Mouse (Mus musculus): ENCODE measurements around the gene Ankrd44. TPM values are rescaled to one million over a fixed set of nuclear protein-coding genes. Genes with fewer than 3 reads are reported as not detected.
"Not testable (repeated sequence)": the region's sequence is repeated elsewhere in the genome, so short reads cannot be mapped to it uniquely, and the experiment has no call there.

The Ankrd44 gene
- total RNA-seq, 1 experiment, result 10.2 TPM

DNA sequence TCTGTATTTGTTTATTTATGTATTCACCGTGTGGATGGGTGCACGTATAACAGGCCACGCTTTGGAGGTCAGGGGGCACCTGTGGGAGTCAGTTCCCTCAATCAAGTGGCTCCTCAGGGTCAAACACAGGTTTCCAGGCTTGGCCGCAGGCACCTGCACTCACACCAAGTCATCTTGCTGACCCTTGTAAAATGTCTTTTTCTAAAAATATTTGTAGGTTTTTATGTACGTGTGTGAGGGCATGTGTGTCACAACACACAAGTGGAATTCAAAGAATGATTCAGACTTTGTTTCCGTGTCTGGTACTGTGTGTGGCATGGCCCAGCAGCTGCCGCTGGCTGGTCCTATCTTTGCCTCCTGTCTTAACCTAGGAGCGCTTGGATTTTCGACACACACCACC is 35.5 kb upstream of the Ankrd44 start:
- Histone ChIP-seq H3K4me1 (ENCODE audit: control insufficient read depth in 2 of 2, insufficient read depth in 2 of 2, low read length in 2 of 2, poor library complexity in 1 of 2) (no peaks in the 10 kb centered on the region), H3K27ac (ENCODE audit: insufficient read depth, low read depth, low read length, poor library complexity, severe bottlenecking) (no peak overlapping the region), H3K9me3 (ENCODE audit: control insufficient read depth, insufficient read depth, low read depth, low read length) (no peaks in the 10 kb centered on the region), H3K4me3 (ENCODE audit: insufficient read depth in 1 of 2, low read depth in 1 of 2, low read length in 2 of 2, poor library complexity in 1 of 2, severe bottlenecking in 1 of 2) (no peak overlapping the region), H3K36me3 (ENCODE audit: control insufficient read depth, insufficient read depth, low read length, poor library complexity, severe bottlenecking) (no peaks in the 10 kb centered on the region), H3K9ac (ENCODE audit: insufficient read depth, low read depth, low read length, poor library complexity, severe bottlenecking) (no peak overlapping the region)
- DNase-seq (ENCODE audit: low read depth, low spot score), result no peak
- TF ChIP-seq ZNF384 (IDR thresholded peaks at IDR 0.05; ENCODE audit: low read depth, low read length), result no peak
- TF ChIP-seq ZC3H11A (IDR thresholded peaks at IDR 0.05; ENCODE audit: borderline replicate concordance, low read depth, low read length), result no peak
- no peak for TF ChIP-seq MAFK (IDR thresholded peaks at IDR 0.05; ENCODE audit: insufficient read depth, low read depth, low read length)
- TF ChIP-seq CHD2 (IDR thresholded peaks at IDR 0.05; ENCODE audit: low read depth, low read length), result no peak
- TF ChIP-seq HCFC1 (IDR thresholded peaks at IDR 0.05; ENCODE audit: borderline replicate concordance, insufficient read depth, low read length), result no peak
- in situ Hi-C loops (cut with MboI; ENCODE audit: low sequenced_read_pairs in 2 of 2, unreplicated experiment in 2 of 2), result loop anchor here in 1 of 2 experiments (25.0 kb wide), 1 partner anchor 299 kb away; no protein-coding TSS in a partner anchor

DNA sequence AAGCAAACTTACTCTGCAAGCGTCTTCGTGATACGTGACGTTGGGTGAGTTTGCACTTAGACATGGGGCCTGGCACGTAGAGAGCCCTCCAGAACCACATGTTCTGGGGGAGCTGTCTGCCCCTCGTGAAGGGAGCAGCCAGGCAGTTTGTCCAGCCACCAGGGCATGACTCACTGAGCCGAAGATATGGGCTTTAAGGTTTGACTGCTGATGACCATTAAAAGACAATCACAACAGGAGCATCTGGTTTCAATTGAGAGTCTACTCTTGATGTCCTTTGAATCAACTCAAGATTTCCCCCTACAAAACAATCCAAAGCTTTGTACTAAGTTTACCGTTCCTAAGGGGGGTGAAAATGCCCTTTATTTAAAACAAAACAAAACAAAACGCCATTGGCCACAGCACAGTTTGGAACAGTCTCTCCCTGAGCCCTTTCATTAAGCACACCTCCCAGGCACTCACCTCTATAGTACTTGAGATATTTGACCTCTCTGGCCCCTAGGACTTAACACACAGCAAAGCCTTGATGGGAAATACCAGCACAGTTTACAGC is 34.5 kb upstream of the Ankrd44 start:
- H3K27ac ChIP-seq (ENCODE audit: insufficient read depth, low read depth, low read length, poor library complexity, severe bottlenecking), result no peak overlapping the region

DNA sequence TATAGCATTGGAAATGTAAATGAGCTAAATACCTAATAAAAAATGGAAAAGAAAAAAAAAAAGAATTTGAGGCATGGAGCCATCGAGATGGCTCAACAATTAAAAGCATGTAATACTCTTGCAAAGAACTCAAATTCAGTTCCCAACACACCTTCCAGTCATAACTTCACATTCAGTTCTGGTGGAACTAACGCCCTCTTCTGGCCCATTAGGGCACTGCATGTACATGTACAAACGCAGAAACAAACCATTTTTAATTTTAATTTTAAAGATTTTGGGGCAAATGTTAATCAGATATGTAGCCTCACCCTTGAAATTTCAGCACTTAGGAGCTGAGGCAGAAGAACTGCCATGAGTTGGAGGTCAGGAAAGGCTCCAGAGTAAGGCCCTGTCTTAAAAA is 32.3 kb upstream of the Ankrd44 start:
- Histone ChIP-seq H3K36me3 (ENCODE audit: control insufficient read depth, insufficient read depth, low read length, poor library complexity, severe bottlenecking) (no peaks in the 10 kb centered on the region), H3K9ac (ENCODE audit: insufficient read depth, low read depth, low read length, poor library complexity, severe bottlenecking) (no peak overlapping the region), H3K9me3 (ENCODE audit: control insufficient read depth, insufficient read depth, low read depth, low read length) (no peaks in the 10 kb centered on the region), H3K4me3 (ENCODE audit: insufficient read depth in 1 of 2, low read depth in 1 of 2, low read length in 2 of 2, poor library complexity in 1 of 2, severe bottlenecking in 1 of 2) (no peak overlapping the region), H3K4me1 (ENCODE audit: control insufficient read depth in 2 of 2, insufficient read depth in 2 of 2, low read length in 2 of 2, poor library complexity in 1 of 2) (no peaks in the 10 kb centered on the region), H3K27ac (ENCODE audit: insufficient read depth, low read depth, low read length, poor library complexity, severe bottlenecking) (no peak overlapping the region)
- no peak for DNase-seq (ENCODE audit: low read depth, low spot score)
- in situ Hi-C loops (cut with MboI; ENCODE audit: low sequenced_read_pairs in 2 of 2, unreplicated experiment in 2 of 2), result loop anchor here in 1 of 2 experiments (25.0 kb wide), 1 partner anchor 296 kb away; no protein-coding TSS in a partner anchor
- TF ChIP-seq ZC3H11A (IDR thresholded peaks at IDR 0.05; ENCODE audit: borderline replicate concordance, low read depth, low read length) (peak; percentile 64), ZNF384 (IDR thresholded peaks at IDR 0.05; ENCODE audit: low read depth, low read length) (no peak)

More for the DNA sequence above, 34.5 kb upstream of the Ankrd44 start:
- Histone ChIP-seq H3K9me3 (ENCODE audit: control insufficient read depth, insufficient read depth, low read depth, low read length) (no peaks in the 10 kb centered on the region), H3K36me3 (ENCODE audit: control insufficient read depth, insufficient read depth, low read length, poor library complexity, severe bottlenecking) (no peaks in the 10 kb centered on the region), H3K4me1 (ENCODE audit: control insufficient read depth in 2 of 2, insufficient read depth in 2 of 2, low read length in 2 of 2, poor library complexity in 1 of 2) (no peaks in the 10 kb centered on the region), H3K9ac (ENCODE audit: insufficient read depth, low read depth, low read length, poor library complexity, severe bottlenecking) (no peak overlapping the region), H3K4me3 (ENCODE audit: insufficient read depth in 1 of 2, low read depth in 1 of 2, low read length in 2 of 2, poor library complexity in 1 of 2, severe bottlenecking in 1 of 2) (no peak overlapping the region)
- TF ChIP-seq CHD2 (IDR thresholded peaks at IDR 0.05; ENCODE audit: low read depth, low read length) (no peak), ZNF384 (IDR thresholded peaks at IDR 0.05; ENCODE audit: low read depth, low read length) (no peak), HCFC1 (IDR thresholded peaks at IDR 0.05; ENCODE audit: borderline replicate concordance, insufficient read depth, low read length) (no peak), ZC3H11A (IDR thresholded peaks at IDR 0.05; ENCODE audit: borderline replicate concordance, low read depth, low read length) (no peak), MAFK (IDR thresholded peaks at IDR 0.05; ENCODE audit: insufficient read depth, low read depth, low read length) (no peak)
- DNase-seq (ENCODE audit: low read depth, low spot score), result no peak
- in situ Hi-C loops (cut with MboI; ENCODE audit: low sequenced_read_pairs in 2 of 2, unreplicated experiment in 2 of 2), result loop anchor here in 1 of 2 experiments (25.0 kb wide), 1 partner anchor 298 kb away; no protein-coding TSS in a partner anchor

DNA sequence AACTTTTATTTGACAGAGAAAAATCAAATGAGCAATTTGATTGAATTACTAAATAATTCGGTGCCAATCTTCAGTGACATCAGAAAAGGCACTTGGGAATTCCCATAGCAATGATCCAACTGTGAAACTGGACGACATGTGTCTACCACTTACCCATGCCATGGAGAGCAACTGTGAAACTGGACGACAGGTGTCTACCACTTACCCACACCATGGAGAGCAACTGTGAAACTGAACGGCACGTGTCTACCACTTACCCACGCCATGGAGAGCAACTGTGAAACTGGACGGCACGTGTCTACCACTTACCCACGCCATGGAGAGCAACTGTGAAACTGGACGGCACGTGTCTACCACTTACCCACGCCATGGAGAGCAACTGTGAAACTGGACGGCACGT is 30.8 kb upstream of the Ankrd44 start:
- not testable (repeated sequence) for H3K9ac ChIP-seq (ENCODE audit: insufficient read depth, low read depth, low read length, poor library complexity, severe bottlenecking); H3K4me3 ChIP-seq (ENCODE audit: insufficient read depth in 1 of 2, low read depth in 1 of 2, low read length in 2 of 2, poor library complexity in 1 of 2, severe bottlenecking in 1 of 2); H3K27ac ChIP-seq (ENCODE audit: insufficient read depth, low read depth, low read length, poor library complexity, severe bottlenecking); H3K4me1 ChIP-seq (ENCODE audit: control insufficient read depth in 2 of 2, insufficient read depth in 2 of 2, low read length in 2 of 2, poor library complexity in 1 of 2); H3K9me3 ChIP-seq (ENCODE audit: control insufficient read depth, insufficient read depth, low read depth, low read length); DNase-seq (ENCODE audit: low read depth, low spot score); H3K36me3 ChIP-seq (ENCODE audit: control insufficient read depth, insufficient read depth, low read length, poor library complexity, severe bottlenecking)
- in situ Hi-C loops (cut with MboI; ENCODE audit: low sequenced_read_pairs in 2 of 2, unreplicated experiment in 2 of 2), result loop anchor here in 1 of 2 experiments (25.0 kb wide), 1 partner anchor 295 kb away; no protein-coding TSS in a partner anchor

DNA sequence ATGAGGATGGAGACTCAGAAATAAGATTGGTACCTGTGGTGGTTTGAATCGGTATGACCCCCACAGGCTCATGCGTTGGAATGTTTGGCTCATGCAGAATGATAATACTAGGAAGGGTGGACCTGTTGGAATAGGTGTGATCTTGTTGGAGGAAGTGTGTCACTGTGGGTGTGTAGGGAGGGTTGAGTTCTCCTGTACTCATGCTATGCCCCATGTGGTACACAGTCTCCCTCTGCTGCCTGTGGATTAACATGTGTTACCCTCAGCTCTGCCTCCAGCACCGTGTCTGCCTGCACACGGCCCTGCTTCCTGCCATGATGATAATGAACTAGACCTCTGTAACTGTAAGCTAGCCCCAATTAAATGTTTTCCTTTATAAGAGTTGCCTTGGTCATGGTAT is 28.7 kb upstream of the Ankrd44 start:
- no peaks in the 10 kb centered on the region for H3K9me3 ChIP-seq (ENCODE audit: control insufficient read depth, insufficient read depth, low read depth, low read length)
- no peaks in the 10 kb centered on the region for H3K4me1 ChIP-seq (ENCODE audit: control insufficient read depth in 2 of 2, insufficient read depth in 2 of 2, low read length in 2 of 2, poor library complexity in 1 of 2)
- no peak overlapping the region for H3K4me3 ChIP-seq (ENCODE audit: insufficient read depth in 1 of 2, low read depth in 1 of 2, low read length in 2 of 2, poor library complexity in 1 of 2, severe bottlenecking in 1 of 2)
- H3K9ac ChIP-seq (ENCODE audit: insufficient read depth, low read depth, low read length, poor library complexity, severe bottlenecking), result no peak overlapping the region
- no peak for TF ChIP-seq HCFC1 (IDR thresholded peaks at IDR 0.05; ENCODE audit: borderline replicate concordance, insufficient read depth, low read length)
- no peak for TF ChIP-seq ZNF384 (IDR thresholded peaks at IDR 0.05; ENCODE audit: low read depth, low read length)
- TF ChIP-seq MAFK (IDR thresholded peaks at IDR 0.05; ENCODE audit: insufficient read depth, low read depth, low read length), result no peak
- TF ChIP-seq CHD2 (IDR thresholded peaks at IDR 0.05; ENCODE audit: low read depth, low read length), result no peak
- in situ Hi-C loops (cut with MboI; ENCODE audit: low sequenced_read_pairs in 2 of 2, unreplicated experiment in 2 of 2), result loop anchor here in 1 of 2 experiments (25.0 kb wide), 1 partner anchor 293 kb away; no protein-coding TSS in a partner anchor
- no peak for DNase-seq (ENCODE audit: low read depth, low spot score)
- no peaks in the 10 kb centered on the region for H3K36me3 ChIP-seq (ENCODE audit: control insufficient read depth, insufficient read depth, low read length, poor library complexity, severe bottlenecking)
- no peak overlapping the region for H3K27ac ChIP-seq (ENCODE audit: insufficient read depth, low read depth, low read length, poor library complexity, severe bottlenecking)

Data from ES-E14 (cell line).